Mouse (Mus musculus): Measurements from ENCODE around the gene Nt5e. TPM values are rescaled to one million over a fixed set of nuclear protein-coding genes. Genes with fewer than 3 reads are reported as not detected.
A peak's percentile ranks its signal among the peaks of the same experiment; 100 is the strongest.

Gene Nt5e
- total RNA-seq, 1 experiment from 2014 or later = 15.7 TPM

GRCm38 (mm10) chr9:88388826-88389225, 61.8 kb downstream of the Nt5e start:
- no peak for DNase-seq

- DNase-seq = no peak
These were observed 67.9 kb downstream of the Nt5e start for GRCm38 (mm10) chr9:88394852-88395251.

GRCm38 (mm10) chr9:88398461-88398860, 71.5 kb downstream of the Nt5e start:
- DNase-seq = no peak

- peak; percentile 21 for DNase-seq
These were observed 77.1 kb downstream of the Nt5e start for GRCm38 (mm10) chr9:88404088-88404487.

- no peak for DNase-seq
These were observed 77.5 kb downstream of the Nt5e start for GRCm38 (mm10) chr9:88404515-88404914.

- no peak for DNase-seq
These were observed 83.0 kb downstream of the Nt5e start for GRCm38 (mm10) chr9:88409978-88410377.

- no peak for DNase-seq
These were observed 89.8 kb downstream of the Nt5e start for GRCm38 (mm10) chr9:88416752-88417151.

Other genes with a start within 250 kb of the Nt5e start
- gene Snx14, start 111.8 kb downstream of the Nt5e start, total RNA-seq (2021) = 46.6 and 47.9 TPM in 2 replicates
- not detected in 2 replicates for gene Gm20537, start 129.4 kb downstream of the Nt5e start, total RNA-seq (2021)
- 117 and 126 TPM in 2 replicates for gene Syncrip, start 155.4 kb downstream of the Nt5e start, total RNA-seq (2021)
- 9.1 and 11.7 TPM in 2 replicates for gene Zfp949, start 220.8 kb downstream of the Nt5e start, total RNA-seq (2021)

Measured in adrenal gland, postnatal 14 days (tissue).